Mouse (Mus musculus): ENCODE measurements around the gene Nphs1. TPM values are rescaled to one million over a fixed set of nuclear protein-coding genes. Genes with fewer than 3 reads are reported as not detected.
"Not testable (repeated sequence)": the region's sequence is repeated elsewhere in the genome, so short reads cannot be mapped to it uniquely, and the experiment has no call there.

The Nphs1 gene
- total RNA-seq, 4 experiments from 2014 or later = not detected

DNA sequence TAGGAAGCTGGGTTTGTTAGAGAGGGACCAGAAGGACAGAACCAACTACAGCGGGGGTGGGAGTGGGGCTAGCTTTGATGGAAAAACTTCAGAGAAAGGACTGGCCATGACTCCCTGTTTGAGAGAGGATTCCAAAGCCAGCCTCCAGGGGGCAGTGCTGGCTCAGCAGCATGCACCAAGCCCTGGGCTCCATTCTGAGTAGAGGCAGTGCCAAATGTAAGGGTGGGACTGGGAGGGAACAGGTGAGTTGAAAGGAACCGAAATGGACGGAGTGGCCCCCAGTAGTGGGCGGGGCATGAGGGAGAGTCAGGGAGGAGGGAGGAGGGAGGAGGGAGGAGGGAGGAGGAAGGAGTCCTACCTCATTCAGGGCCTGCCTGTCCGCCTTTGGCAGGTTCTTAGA, 17.4 kb upstream of the Nphs1 start:
- no peak for DNase-seq (ENCODE audit: low spot score in 2 of 2)

DNA sequence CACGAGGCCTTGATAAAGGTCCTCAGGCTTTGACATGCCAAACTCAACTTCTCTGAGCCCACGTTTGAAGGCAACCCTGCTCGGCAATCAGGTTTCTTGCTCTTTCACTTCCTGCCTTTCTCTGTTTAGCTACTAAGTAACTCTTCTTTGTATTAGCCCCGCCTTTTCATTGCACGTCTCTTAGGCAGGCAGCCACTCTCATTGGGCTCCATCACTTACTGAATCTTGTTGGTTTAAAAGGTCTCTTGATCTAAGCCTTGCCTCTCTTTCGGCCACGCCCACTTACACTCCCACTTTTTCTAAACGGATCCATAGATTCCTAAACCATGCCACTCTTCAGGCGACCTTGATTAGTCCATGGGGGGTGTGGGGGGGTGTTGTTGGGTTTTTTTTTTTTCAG, 14.4 kb upstream of the Nphs1 start:
- DNase-seq (ENCODE audit: low spot score in 2 of 2) = no peak

DNA sequence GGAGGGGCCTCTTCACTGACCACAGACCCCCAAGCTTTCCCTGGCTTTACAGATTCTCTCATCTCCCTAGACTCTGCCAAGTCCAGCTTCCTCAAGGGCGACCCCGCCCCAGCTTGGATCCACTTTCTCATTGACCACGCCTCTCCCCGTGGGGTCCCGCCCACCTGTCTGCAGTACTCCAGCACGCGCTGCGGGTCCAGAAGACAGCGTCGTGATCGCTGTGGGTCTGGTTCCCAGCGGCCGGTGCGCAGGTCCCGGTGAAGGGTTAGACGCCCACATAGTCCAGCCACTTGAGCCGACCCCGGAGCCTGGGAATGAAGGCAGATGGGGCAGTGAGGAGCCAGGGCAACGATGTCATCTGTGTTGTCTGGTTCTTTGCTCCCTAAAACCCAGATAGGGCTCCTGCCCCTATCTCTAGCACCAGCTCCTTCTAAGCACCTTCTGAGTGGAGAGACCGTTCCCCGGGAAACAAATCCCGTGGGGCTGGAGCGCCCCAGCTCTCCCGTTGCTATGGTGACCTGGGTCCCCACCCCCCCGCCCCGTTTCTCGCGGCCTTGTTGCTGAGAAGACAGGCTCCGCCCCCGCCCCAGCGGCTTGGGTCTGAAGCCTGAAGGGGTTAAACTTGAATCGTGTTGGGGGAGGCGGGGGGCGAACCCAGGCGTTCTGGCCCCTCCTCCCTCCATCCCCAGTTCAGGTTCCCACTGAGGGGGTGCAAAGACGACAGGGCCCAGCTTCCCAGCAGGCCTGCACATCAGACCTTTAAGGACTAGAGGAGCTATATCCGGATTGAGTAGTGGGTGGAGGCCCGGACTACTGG, 13.8 kb upstream of the Nphs1 start:
- no peak for DNase-seq (ENCODE audit: low spot score in 2 of 2)

DNA sequence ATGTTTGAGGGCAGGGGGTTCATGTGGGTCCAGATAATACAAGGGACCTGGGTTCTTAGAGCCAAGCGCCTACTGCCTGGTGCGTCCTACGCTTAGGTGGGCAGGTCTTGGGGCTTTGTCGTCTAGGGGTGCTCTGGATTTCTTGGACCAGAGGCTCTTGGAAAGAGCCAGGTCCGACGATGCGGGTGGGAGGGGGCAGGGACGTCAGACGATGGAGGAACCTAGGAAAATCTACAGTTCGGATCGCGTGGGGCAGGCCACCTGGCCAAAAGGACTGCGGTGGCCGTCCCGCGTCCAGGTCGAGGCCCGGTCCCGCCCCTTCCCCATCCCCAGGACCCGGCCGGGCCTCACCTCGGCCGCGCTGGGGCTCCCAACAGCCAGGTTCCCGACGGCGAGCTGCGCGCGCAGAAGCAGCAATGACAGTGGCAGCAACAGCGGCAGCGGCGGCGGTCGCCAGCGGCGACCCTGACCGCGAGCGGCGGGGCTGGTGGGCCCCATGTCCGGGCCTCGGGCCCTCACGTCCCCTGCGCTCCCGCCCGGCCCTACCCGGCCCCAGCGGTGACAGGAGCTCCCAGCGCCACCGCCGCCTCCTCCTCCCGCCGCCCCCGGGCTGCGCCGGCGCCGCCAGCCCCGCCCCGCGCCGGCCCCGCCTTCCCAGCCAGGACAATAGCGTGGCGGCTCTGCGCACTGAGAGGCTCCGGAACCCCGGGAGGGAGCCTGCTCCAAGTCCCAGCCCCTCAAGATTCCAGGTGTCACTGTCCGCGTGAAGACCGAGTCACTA, 13.0 kb upstream of the Nphs1 start, which contains the start of gene Aplp1:
Aplp1 (minus strand) TSS at position 565 of the 781 bp plus-strand sequence.
- no peak for DNase-seq (ENCODE audit: low spot score in 2 of 2)

DNA sequence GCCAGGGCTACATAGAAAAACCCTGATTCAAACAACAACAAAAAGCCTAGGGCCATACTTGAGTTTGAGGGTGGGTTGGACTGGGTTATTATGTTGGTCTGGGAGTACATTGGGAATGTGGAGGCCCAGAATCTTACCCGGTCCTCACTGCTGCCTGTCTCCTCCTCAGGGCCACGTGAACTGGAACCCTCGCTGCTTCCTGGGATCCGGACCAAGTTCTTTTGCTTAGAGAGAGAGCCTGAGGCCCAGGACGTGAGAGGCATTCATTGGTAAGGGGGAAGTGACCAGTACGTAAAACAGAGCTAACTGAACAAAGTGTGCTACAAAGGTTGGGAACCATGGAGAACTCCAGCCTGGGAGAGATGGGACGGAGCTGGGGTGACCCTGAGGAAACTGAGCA, 7.9 kb upstream of the Nphs1 start:
- DNase-seq (ENCODE audit: low spot score in 2 of 2) = no peak

DNA sequence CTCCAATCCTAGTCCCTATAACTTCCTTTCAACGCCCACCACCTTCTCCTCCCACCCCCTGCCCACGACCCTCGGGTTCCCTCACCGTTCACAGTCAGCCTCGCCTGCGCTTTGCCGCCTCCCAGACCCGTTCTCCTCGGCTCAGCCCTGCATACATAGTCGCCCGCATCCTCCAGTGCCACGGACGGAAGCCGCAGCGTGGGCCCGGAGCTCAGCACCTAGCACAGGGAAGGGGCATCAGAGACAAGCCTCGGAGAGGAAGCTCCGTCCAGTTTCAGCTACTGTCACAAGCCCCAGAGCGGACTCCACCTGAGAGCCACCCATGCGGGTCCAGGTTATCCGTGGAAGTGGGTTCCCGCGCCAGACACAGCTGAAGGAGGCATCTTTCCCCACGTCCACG, 4.8 kb upstream of the Nphs1 start:
- DNase-seq (ENCODE audit: low spot score in 2 of 2) = no peak

DNA sequence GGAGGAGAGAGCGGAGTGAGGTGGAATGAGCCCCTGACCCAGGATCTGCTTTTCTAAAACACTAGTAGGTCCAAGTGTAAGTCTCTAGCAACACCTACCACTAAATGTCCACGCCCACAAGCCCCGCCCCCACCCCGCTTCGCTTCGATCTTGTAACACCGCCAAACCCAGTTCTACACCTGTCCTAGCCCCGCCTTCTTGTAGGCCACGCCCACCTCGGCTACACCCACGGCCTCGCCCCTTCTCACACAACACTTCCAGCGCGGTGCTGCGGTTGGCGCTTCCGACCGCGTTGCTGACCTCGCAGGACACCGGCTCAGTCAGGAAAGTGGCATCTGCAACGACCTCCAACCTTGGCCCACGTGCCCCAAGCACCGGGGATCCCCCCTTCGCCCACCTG, 4.3 kb upstream of the Nphs1 start:
- DNase-seq (ENCODE audit: low spot score in 2 of 2) = no peak

DNA sequence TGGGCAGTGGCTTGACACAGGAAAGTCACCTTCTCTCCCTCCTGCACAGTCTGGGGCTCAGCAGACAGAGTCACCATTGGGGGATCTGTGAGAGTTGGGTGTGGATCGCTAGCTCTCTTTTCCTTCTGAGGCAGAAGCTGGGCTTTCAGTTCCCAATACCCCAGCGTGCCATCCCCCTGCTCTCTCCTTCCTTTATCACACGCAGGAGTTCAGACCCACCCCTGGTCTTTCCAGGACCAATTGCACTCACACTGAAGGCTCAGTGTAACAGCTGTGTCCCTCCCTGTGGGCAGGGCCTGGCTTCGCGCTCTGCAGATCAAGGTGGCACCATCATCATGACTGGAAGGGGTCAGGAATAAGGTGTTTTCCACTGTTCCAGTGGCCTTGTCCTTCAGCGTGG, 3.9 kb upstream of the Nphs1 start:
- no peak for DNase-seq (ENCODE audit: low spot score in 2 of 2)

DNA sequence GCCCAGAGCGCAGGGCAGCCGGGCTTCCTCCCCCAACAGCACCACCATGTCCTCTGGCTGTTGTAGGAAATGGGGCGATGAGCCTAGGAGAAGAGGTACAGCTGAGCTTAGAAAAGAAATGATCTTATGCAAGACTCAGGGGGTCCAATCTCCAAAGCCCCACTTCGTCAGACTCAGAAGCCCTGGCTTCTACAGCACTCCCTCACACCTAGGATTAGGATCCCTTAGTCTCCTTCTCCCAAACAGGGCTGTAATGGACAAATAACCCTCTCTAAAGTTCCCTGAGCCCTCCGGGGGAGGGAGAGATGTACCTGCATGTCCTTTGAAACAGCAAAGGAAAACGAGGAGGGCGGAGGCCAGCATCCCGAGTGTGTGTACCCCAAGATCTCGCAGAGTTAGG, 1.6 kb upstream of the Nphs1 start:
- DNase-seq (ENCODE audit: low spot score in 2 of 2) = no peak

DNA sequence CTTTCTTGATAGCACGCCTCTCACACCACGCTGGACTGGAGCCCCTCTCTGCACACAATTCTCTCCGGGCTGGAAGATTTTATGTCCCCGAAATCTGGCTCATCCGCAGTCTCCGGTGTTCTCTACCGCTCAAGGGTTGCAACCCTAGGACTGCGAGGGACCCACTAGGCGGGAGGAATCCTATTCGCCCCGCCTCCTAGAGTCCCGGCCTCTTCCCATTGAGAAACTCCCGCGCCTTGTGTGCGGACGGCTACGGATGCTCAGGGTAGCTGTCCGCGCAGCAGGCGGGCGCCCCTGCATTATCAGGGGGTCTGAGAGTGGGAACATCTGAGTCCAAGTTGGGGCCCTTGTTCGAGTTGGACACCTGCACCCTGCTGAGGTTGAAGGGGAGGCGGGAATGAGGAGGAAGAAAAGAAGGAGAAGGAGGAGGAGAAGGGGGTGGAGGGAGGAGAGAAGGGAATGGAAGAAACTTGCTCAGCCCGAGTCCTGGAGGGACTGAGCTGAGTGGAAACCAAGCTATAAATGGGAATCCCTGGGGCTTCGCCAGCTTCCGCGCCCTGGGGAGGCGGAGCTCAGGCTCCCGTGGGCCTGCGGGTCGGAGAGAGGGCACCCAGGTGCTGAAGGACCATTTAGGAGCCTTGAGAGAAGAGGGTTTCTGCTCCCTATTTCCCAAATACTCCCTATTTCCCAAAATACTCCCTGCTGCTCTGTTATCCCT, 1.0 kb upstream of the Nphs1 start:
- DNase-seq (ENCODE audit: low spot score in 2 of 2) = no peak

DNA sequence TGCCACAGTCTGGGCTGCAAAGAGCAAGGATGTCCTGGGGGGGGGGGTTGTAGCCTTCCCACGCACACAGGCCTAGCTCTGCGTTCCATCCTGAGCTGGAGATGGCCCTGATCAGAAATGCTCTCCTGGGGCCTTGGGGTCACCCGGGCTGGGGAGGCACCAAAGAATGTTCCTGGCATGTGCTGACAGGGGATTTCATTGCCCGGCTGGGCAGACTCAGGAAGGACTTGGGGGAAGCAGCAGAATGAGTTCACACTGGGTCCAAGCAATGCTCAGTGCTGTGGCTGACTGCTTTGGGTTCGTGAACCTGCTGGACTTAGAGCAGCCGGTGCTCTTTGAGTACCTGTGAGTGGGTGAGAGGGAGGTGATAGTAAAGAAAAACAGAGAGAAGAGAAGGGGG, 1.4 kb downstream of the Nphs1 start:
- DNase-seq (ENCODE audit: low spot score in 2 of 2) = no peak

DNA sequence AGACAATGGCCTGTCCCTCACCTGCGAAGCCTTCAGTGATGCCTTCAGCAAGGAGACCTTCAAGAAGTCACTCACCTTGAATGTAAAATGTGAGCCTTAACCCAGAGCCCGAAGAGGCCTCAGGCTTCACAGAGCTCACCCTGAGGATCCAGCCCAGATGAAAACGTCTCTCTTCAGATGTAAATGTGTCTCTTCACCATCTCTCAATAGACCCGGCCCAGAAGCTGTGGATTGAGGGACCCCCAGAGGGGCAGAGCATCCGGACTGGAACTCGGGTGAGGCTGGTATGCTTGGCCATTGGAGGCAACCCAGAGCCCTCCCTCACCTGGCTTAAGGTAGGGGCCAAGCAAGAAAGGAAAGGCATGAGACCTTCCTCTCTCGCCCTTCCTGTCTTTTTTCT, 5.5 kb downstream of the Nphs1 start:
- no peak for DNase-seq (ENCODE audit: low spot score in 2 of 2)

DNA sequence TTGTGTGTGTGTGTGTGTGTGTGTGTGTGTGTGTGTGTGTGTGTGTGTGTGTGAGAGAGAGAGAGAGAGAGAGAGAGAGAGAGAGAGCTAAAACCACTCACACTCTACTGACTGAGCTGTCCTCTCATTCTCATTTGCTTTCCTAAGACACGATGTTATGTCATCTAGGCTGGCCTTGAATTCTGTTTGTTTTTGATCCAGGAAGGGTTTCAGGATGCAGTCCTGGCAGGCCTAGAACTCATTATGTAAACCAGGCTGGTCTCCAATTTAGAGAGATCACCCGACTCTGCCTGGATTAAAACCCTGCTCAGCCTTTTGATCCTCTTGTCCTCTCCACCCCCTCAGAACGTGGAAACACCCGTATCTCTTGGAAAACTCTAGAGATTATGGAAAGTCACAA, 5.9 kb downstream of the Nphs1 start:
- DNase-seq (ENCODE audit: low spot score in 2 of 2) = no peak

DNA sequence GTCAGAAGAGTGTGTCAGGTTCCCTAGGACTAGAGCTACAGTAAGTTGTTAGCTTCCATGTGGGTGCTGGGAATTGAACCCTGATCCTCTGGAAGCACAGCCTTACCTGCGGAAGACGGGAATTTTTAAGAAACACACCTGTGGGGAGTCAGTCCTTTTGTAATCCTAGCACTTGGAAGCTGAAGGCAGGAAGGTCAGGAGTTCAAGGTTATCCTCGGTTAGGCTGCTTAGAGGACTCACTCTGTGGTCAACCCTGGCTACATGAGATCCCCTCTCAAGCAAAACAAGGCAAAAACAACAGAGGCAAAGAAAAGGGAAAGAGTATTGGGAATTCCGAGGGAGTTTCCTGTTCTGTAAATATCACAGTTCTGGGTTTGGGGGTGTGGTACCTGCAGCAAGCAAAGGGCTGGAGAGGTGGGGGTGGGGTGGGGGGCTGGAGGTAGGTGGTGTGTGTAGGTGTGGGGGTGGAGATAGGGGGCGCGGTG, 6.7 kb downstream of the Nphs1 start:
- no peak for DNase-seq (ENCODE audit: low spot score in 2 of 2)

DNA sequence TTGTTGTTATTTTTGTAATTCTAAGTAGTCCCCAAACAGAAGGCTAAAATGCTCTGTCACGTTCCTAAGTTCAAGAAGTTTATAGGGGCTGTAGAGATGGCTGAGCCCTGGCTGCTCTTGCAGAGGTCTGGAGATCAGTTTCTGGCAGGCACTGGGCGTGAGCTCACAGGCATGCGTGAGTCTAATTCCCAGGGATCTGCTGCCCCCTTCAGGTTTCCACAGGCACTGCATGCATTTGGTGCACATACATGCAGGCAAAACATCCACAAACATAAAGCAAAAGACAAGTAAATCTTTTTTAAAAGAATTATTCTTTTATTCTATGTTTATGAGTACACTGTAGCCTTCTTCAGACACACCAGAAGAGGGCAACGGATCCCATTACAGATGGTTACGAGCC, 14.3 kb downstream of the Nphs1 start:
- no peak for DNase-seq (ENCODE audit: low spot score in 2 of 2)

DNA sequence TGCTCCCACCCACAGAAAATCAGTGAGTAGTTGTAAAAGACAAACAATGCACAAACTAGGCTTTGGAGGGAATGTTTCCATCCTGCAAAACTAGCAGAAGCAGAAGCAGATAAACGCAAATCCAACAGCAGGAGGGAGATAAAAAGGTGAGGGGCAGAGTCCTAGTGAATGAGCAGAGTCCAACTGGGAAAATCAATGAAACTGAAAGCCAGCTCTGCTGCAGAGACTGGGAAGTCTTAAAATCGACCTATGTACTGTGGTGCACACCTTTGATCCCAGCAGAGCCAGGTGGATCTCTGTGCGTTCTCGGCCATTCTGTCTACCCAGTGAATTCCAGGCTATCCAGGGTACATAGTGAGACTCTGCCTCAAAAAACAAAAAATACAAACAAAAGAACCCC, 16.9 kb downstream of the Nphs1 start:
- DNase-seq (ENCODE audit: low spot score in 2 of 2) = no peak

DNA sequence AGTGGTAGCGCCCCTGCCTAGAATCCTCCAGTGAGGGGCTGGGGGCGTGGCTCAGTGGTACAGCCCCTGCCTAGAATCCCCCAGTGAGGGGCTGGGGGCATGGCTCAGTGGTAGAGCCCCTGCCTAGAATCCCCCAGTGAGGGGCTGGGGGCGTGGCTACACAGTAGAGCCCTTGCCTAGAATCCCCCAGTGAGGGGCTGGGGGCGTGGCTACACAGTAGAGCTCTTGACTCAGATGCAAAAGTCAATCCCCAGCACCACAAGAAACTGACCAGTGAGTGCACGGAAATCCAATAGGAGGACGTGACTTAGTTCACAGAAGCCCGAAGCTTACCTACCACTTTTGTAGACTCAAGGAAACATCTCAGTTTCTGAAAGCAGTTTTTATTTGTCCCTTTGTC, 18.0 kb downstream of the Nphs1 start:
- not testable (repeated sequence) for DNase-seq (ENCODE audit: low spot score in 2 of 2)

DNA sequence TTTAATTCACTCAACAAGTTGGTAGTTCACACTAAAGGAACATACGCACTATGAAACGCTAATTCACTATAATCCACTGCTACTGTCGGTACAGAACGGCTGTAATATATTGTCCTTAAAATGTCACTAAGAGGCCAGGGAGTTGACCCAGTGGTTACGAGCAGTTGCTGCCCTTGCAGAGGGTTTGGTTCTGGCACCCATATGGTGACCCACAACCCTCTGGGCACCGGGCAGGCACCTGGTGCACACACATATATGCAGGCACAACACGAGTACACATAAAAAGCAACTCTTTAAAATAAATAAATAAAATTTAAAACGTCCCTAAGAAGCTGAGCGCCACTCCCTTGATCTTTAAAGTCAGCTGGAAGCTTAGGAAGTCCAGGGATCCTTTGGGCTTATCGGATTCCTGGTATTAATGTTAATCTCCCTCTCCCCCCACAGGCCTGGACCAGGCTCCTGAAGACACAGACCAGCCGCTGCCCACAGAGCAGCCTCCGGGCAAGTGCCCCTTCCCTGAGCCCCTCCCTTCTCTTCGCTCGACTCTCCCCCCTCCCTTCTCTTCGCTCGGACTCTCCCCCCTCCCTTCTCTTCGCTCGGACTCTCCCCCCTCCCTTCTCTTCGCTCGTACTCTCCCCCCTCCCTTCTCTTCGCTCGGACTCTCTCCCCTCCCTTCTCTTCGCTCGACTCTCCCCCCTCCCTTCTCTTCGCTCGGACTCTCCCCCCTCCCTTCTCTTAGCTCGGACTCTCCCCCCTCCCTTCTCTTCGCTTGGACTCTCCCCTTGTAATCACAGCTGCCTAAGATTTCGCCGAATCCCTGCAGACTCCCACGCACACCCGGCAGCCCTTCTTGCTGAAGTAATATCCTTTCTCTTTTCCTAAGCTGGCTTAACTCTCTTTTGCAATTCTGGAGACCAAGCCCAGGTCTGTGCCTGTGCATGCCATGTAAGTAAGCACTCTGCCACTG, 19.6 kb downstream of the Nphs1 start:
- no peak for DNase-seq (ENCODE audit: low spot score in 2 of 2)

DNA sequence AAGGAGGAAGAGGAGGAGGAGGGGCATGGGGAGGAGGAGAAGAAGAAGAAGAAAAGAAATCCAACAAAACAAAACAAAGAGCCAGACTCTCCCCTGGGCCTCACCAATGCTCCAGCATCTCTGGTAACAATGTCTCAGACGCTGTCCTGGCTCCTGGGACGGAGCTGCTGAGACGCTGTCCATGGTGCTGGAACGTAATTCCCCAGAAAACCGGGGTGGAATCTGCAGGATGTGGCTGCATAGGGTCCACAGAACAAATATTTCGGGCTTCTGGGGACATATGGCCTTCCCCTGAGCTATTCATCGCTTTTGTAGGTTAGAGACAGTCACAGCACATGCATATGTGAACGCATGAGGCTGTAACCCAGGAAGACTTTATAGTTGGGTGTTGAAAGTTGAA, 26.1 kb downstream of the Nphs1 start:
- no peak for DNase-seq (ENCODE audit: low spot score in 2 of 2)

DNA sequence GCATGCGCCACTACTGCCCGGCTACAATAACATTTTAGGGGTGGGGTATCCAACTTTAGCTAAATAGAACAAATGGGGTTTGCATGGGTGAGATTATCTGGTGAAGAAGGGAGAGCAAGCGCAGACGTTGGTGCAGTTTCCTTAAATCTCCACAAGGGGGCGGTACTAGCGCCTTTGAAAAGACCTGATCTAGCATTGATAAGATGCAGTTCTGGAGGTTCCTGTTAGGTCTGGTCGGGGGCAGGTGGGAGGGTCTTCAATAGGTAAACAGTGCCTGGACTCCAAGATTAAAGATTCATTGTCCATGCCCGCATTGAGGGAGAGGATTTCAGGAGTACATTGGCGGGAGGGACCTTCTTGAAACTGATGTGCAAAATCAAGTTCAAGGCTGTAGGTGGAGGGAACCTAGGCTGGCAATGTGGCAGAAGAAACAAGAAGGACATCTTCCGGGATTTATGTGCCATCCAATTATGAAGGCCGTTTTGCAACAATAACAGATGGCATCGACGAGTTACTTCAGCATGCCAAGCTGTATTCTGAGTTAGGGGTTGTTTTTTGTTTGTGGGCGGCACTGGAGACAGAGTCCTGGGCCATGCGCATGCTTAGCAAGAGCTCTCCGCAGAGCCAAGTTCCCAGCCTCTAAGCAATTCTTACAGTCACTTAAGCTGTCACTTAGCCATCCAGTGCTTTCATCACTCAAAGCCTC, 32.3 kb downstream of the Nphs1 start:
- DNase-seq (ENCODE audit: low spot score in 2 of 2) = no peak
